Mouse (Mus musculus) hematopoietic stem cell, adult 5-6 weeks (primary cell): ENCODE measurements at regions not wholly inside any gene's neighbourhood (a gene's known extent, or its start where the extent isn't known, plus 50 kb on each side); places are given as distances from the start of the nearest gene placed in this dataset.

ENCODE experiments used
- ATAC-seq, 2 experiments: fragments of 125-278 bp in 1 of 2; replicated peaks in 1 of 2; 2 replicates each; pipeline ENCODE4 v1.8.0; 2016 to 2017; ENCODE audit warnings: inconsistent platforms in 2 of 2, mild to moderate bottlenecking in 2 of 2, moderate number of reproducible peaks in 2 of 2, low read depth in 1 of 2, moderate TSS enrichment in 1 of 2; ENCODE audit not compliant: low FRiP score in 2 of 2, poor library complexity in 2 of 2, severe bottlenecking in 2 of 2, insufficient read depth in 1 of 2, low TSS enrichment in 1 of 2

DNA sequence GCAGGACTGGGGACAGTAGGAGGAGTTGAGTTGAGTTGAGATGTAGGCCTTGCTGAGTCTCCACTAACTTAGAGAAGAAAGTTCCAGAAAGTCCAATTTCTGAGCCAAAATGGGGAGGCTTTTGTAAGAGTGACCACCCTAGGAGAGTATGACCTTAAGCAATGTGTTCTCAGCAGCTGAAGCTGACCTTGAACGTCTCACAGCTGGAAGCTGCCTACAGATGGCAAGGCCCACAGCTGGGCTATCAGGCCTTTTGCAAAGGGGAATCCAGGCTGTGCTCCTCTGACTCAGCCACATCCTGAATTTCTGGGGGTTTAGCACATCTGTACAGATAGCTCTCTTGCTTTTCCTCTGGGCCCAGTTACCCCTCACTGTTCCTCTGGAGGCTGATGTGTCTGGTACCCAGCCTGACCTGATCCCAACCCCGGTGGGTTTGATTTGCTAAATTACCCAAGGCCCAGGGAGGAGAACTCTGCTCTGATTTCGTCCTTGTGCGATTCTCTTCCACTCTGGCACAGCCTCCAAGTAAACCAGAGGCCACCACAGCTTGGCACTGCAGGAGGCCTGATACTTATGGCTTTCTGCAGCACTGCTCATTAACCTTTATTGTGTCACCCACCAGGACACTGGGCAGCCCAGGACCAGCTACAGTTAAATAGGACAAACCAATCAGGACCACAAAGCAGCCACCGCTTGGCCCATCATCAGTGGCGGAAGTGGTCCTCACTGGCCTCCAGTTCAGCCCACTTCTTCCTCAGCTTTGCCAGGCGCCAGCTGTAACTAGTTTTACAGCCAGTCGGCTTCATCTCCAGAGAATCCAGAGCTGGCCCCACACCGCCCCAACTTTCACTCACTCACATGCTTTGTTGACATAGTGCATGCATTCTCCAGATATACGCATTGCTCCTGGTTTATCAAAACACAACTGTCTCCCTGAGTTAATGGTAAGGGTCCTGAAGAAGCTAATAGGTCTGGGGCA, 276.1 kb downstream of the Bcor start:
- no peak for ATAC-seq

DNA sequence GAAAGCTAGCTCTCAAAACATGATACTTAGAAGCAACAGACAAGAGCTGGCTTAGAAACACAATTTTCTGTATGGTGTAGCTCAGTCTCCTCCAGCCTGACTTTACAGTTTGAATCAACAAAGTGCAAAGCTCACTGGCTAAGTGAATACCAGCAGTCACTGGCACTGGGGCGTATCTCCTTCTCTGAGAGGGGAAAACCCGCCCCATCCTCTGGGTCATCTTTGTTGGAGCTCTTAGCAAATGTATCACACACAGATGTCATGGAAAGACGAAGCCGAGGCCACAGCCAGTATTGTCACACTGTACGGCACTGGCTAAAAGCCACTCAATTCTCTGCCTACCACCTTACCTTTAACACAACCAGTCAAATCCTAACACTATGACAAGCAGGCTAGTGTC, 267.8 kb downstream of the Bcor start:
- no peak for ATAC-seq

DNA sequence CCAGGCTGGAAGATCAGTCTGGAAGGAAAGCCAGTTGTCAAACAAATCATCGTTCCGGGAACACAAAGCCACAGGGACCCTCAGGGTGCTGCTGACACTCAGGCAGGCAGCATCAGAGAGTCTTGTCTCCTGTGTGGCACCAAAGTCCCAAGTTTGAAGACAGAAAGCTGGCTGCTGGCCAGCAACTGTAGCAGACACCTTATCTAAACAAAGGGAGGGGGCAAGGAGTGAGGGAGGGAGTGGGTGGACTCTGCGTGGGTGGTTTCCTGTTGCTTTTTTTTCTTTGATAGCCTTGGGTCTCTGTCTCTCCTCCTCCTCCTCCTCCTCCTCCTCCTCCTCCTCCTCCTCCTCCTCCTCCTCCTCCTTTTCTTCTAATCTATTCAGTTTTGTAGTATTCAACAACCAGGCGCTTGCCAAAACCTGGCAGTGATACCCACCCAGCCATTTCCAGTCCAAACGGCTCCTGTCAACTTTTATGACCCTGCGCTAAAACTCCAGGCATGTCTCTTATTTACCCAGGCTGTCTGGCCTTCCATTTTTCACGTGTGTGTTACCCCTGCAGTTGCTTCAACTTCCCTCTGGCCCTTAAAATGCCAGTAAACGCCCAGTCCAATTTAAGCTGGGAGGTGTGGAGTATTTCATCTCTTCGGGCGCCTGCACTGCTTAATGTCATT, 266.4 kb downstream of the Bcor start:
- ATAC-seq: no peak

- no peak for ATAC-seq
These were observed 265.9 kb downstream of the Bcor start for GRCm38 (mm10) chrX:11894280-11894662.

DNA sequence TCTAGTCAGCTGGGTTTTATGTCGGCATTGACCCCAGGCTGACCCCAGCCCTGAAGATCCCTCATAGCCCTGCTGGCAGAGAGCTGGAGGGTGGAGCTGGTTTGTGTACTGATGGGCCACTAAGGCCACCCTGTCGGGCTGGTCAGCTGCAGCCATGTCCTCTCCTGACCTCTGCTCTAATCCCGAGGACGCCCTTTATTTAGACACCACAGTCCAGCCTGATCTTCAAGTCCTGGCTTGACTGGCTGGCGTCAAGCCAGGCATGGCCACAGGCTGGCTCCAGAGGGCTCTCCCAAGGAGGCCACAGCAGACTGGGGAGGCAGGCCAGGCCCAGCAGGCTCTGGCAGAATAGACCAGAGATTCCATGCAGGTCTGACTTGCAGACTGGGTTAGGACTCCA, 264.8 kb downstream of the Bcor start:
- ATAC-seq: no peak

- no peak for ATAC-seq
These were observed 261.9 kb downstream of the Bcor start for GRCm38 (mm10) chrX:11898280-11898679.

DNA sequence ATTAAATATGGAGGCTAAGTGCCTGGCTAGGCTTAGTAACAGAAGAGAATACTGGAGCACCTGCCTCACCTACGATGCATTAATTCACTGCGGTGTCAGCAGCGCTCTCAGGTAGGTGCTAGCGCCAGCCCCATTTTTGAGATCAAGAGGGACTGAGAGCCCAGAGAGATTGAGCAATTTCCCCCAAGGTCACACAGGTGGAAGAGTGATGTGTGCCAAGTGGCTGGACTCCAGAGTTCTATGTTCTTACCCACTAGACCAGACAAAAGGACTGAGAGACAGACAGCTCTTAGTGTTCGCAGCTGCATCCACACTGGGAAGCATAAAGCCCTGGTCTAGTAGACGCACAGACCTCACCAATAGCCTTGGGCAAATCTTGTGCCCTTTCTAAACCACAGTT, 261.1 kb downstream of the Bcor start:
- ATAC-seq: no peak

DNA sequence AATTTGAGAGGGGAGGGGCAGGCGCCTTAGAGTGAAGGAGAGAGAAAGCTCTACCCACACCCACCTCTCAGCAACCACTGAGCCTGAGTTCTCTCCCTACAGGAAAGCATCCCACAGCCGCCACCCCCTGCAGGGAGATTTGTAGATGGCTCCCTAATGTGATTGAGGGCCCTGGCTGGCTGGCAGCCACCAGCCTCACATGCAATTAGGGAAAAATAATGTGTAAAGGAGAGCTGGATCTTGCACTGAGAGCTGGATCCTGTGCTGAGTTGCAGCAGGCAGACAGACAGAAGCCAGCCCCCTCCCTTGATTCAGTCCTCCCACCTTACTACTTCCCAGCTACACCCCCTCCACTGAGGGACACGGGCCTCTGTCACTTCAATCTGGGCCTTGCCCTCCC, 260.2 kb downstream of the Bcor start:
- no peak for ATAC-seq

DNA sequence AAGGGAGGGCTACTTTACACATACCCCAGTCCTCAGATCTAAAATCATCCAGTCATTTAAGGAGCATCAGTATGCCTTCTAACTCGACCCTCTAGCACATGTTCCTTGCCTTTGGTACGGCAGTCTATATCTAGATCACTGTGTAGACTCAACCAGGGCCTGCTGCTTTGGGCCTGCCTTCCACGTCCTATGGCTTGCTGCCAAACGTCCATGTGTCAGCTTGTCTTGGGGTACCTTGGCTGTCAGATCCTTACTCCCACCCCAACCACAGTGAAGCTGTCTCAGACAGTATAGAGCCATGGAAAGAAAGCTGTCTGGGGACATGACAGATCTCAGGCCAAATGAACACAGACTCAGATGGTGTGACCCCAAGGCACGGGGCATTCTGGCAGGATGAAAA, 258.4 kb downstream of the Bcor start:
- ATAC-seq: no peak

DNA sequence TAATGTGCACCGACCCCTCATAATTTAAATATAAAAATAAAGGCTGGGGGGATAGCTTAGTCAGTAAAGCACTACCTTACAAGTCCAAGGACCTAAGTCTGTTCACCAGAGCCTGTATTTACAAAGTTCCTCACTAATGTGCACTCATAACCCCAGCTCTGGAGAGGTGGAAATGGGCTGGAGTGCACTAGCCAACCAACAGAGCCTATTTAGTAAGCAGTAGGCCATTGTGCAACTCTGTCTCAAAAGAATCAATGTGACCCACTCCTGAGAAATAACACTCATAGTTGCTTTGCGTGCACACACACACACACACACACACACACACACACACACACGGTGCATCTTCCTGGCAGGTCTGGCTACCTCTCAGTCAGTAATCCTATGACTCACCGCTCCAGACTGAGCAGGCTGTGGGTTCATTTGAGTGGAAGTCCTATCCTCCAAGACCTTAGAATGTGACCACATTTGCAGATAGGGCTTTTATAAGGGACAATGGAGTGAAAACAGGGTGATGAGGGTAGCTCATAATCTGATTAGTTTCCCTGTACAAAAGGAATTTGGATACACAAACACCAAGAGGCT, 256.9 kb downstream of the Bcor start:
- no peak for ATAC-seq

GRCm38 (mm10) chrX:11905231-11905630, 254.9 kb downstream of the Bcor start:
- no peak for ATAC-seq

DNA sequence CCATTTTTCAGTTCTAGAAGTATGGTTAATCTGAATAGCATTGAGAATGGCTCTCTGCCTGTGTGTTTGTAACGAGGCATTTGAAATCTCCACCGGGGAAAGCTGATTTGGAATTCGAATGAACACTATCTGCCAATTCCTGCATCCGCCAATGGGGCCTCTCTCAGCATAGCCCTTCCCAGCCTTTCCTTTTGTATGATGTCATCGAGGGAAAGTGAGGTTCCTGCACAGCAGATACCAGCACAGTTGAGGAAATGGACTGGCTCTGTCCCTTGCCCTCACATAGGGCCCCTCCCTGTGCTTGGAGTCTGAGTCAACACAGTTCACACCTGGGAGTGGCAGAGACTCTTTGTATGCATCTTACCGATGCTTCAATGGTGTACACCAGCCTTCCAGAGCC, 253.0 kb downstream of the Bcor start:
- no peak for ATAC-seq

DNA sequence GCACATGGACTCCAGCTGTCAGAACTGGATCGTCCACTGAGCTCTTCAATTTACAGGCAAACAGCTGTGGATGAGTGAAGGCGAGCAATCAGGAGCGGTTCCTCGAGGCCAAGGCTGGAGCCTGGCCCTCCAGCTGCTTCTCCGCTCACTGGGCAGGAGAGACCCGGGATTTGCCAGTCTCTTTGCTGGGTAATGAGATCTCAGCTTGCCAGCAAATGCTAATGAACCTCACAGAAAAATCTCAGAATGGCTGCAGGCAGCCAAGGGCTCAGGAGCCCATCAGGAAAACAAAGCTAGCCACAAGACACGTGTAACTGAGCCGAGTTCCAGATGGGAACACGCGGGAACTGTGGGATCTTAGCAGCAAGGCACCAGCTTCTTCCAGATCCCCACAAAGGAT, 244.2 kb downstream of the Bcor start:
- no peak for ATAC-seq

GRCm38 (mm10) chrX:11920231-11920630, 239.9 kb downstream of the Bcor start:
- ATAC-seq: no peak

DNA sequence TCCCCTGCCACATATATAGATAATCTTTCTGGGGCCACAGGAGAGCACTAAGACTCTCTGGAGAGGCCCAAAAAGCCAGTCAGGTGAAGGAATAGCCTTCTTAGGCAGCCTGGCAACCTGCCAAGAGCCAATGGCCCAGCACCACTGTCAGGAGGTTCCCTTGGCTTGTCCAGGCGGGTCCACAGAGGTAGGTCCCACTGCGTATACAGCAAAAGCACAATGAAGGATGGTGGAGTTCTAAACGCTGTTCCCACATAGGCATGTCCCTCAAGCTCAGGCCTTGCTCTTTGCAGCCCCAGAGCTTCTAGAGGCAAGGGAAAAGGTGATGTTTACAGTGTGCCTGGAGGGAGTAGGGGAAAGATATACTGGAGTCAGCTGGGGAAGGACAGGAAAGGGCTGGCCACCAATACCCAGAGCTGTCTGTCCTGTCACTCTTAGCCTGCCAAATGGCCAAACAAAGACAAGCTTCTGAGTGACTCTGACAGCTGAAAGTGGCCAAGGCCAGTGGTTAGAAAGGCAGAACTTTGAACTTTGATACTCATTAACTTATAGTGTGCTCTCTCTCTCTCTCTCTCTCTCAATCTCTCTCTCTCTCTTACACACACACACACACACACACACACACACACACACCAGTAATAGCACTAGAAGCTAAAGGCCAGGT, 235.4 kb downstream of the Bcor start:
- no peak for ATAC-seq

DNA sequence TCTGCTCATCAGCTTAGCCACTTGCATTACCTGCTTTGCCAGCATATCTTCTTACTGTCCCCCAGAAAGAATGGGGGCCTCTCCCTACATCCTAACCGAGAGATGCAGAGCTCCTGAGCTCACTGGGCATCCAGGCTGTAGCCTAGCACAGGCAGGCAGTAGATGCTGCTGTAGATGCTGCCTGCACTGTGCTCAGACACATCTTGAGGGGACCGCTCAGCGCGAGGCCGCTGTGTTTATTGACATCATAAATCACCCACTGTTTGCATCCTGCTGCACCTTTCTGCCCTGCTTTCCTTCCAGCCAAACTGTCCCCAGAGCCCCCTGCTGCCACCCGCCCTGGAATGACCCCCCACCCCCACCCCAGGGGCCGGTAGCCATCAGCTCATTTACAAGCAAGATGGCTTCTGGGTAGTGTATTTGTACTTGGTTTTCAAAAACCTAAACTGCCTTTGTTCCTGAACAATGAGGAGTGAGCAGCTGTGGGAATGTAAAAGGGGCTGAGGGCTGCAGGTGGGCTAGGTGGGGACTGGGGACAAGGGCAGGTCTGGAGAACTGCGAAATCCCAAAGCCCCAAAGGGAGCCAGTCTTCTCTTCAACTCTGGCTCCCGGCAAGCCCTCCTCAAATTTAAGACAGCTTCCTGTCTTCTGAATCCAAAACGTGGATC, 233.2 kb downstream of the Bcor start:
- no peak for ATAC-seq

DNA sequence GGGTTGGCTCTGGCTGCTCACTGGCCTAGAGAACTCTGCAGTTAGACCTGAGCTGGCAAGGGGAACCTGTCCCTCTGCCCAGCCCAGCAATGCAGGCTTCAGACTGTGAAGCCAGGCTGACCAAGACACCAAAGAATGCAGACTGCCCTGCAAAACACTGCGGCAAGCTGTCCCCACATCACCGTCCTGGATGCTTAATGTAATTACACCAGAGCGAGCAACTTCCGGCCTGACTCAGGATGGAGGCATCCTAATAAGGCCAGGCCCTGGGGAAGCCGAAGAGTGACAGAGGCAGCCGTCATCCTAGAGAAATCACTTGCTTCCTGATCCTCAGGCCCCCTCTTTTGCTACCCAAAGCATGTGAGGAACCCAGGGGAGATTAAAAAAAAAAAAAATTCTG, 230.7 kb downstream of the Bcor start:
- no peak for ATAC-seq
